Mouse (Mus musculus) cerebellum, adult 11 months (tissue): ENCODE data around the gene Sema3b.
"Not testable (repeated sequence)": the region's sequence is repeated elsewhere in the genome, so short reads cannot be mapped to it uniquely, and the experiment has no call there.

Experiments used
- DNase-seq: peaks from one replicate; pipeline ENCODE4 v3.0.0; 2022

Gene Sema3b

GRCm38 (mm10) chr9:107568331-107569261 lies 40.4 kb downstream of the Sema3b start:
- peak; percentile 77 for DNase-seq

- DNase-seq: no peak
Measured at GRCm38 (mm10) chr9:107567702-107568319, 41.2 kb downstream of the Sema3b start, which contains the start of gene Hyal2. Hyal2 (plus strand) TSS chr9:107567945.

DNA sequence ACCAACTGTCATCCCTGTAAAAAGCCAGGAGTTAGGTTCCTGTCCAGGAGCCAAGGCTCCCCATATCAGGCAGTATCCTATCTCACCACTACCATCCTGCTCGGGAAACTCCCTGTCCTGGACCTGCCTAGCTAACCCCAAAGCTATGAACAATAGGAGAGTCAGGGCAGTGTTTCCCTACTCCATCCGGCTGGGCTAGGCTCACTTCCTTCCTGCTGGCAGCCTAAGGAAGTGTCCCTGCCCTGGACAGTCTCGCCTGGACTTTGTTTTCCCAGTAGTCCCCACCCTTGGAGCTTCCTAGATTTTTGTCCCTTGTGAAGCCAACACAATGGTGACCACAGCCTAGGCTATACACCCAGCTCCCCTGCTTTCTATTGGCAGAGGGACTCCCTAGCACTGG lies 42.2 kb downstream of the Sema3b start:
- no peak for DNase-seq

DNA sequence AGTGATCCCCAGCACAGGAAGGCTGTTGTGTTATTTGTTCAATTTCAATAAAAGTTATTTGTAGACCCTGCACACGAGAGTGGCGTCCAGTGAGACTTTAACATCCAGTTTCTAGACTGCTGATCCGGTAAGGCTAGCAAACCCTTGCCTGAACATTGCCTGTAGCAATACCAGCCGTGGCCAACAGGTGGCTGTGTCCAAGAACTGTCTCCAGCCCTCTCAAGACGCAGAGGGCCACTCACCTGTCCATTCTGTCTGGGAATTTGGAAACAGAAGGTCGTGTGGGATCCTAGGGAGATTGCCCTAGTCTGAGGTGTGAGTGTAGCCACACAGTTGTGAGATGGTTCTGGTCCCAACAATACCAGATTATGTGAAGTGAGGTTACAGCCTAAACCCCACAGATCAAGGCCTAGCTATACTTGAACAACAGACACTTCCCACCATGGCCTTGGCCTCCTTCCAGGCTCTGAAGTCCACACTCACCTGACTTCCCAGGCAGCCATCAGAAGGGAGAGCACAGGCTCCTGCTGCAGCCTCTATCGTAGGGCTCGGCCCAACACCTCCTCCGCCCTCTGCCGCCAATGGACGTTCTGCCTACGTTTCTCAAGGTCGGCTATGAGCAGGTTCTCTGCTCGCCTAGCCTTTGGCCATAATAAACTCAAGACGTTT lies 42.9 kb downstream of the Sema3b start:
- peak; percentile 72 for DNase-seq

- DNase-seq: not testable (repeated sequence)
Measured at GRCm38 (mm10) chr9:107565556-107565955, 43.5 kb downstream of the Sema3b start.

DNA sequence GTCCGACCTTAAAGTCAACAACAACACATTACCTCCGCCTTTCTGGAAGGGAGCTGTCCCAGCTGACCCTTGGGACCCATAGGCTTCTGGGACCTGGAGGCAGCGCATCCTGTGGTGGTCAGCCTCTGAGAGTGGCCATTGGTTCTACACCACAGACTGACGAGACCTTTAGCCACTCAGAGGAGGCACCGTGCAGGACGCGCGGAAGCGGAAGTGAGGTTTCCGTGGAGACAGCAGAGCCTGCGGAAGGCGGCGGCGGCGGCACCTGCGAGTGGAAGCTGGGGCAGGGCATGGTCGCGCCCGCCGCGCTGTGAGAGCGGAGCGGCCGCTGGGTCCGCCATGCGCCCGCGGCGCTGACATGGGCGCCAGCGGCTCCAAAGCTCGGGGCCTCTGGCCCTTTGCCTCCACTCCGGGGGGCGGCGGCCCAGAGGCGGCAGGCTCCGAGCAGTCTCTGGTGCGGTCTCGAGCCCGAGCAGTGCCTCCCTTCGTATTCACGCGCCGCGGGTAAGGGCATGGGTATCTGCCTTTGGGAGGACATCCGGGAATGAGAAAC lies 45.9 kb downstream of the Sema3b start, which contains the start of gene Tusc2:
Tusc2 (plus strand) TSS at position 227 of the 553 bp plus-strand sequence.
- DNase-seq: peak; percentile 90

GRCm38 (mm10) chr9:107556346-107556745 lies 52.7 kb downstream of the Sema3b start:
- no peak for DNase-seq

DNA sequence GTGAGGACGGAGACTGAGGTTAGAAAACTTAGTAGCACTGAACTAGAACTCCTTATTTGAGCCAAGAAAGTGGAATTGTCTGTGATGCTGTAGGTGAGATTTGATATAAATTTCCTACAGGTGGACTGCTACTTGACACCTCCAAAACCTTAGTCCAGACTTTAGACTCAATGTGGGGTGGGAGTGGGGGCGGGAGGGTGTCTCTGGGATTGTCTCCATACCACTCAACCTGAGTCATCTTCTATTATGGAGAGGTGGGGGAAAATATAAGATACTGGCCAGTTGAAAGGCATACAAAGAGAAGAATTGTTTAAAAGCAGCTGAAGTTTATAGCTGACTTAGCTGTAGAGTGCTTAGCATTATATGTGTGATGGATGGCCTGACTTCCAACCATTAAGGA lies 53.3 kb downstream of the Sema3b start:
- DNase-seq: no peak

DNA sequence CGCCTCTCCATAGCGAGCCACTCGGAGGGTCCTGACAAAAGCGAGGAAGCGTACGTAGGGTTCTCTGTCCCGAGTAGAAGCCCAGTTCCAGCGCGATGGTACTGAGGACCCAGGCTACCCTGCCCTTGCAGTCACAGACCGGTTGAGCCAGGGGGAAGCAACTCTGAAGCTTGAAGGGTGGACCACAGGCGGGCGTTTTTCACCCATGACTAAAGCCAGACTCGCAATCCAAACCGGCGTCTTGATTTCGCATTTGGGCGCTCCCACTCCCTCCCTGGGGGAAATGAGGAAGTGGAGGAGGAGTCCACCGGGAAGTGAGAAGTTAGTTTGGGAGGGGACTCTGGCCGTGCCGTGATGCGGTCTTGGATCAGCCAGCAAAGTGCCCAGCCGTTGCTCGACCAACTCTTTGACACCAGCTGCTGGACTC lies 54.0 kb downstream of the Sema3b start:
- no peak for DNase-seq

GRCm38 (mm10) chr9:107554319-107554825 lies 54.7 kb downstream of the Sema3b start:
- DNase-seq: peak; percentile 95

- DNase-seq: peak; percentile 61
Measured at GRCm38 (mm10) chr9:107553541-107554318, 55.3 kb downstream of the Sema3b start.

- DNase-seq: no peak
Measured at GRCm38 (mm10) chr9:107552690-107553393, 56.2 kb downstream of the Sema3b start.

DNA sequence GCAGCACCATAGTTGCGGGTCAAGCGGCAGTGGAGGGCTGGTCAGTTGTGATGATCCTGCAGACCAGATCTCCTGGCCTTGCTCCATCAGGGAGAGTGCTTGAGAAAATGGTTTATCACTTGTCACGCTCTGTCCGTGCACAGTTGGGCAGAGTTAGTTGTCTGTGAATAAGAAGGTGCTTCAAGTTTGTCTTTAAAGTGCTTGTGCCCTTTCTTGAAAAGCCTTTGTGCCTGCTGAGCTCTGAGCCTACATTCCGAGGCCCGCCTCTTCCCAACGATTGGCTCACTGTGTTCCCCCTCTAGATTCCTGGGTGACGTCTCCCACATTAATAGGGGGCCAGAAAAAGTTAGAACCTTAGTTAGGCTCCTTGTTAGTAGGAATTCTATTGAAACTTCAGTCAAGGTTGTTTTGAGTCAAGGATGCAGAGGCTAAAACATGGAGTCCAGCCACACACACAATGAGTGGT lies 57.1 kb downstream of the Sema3b start:
- DNase-seq: no peak

DNA sequence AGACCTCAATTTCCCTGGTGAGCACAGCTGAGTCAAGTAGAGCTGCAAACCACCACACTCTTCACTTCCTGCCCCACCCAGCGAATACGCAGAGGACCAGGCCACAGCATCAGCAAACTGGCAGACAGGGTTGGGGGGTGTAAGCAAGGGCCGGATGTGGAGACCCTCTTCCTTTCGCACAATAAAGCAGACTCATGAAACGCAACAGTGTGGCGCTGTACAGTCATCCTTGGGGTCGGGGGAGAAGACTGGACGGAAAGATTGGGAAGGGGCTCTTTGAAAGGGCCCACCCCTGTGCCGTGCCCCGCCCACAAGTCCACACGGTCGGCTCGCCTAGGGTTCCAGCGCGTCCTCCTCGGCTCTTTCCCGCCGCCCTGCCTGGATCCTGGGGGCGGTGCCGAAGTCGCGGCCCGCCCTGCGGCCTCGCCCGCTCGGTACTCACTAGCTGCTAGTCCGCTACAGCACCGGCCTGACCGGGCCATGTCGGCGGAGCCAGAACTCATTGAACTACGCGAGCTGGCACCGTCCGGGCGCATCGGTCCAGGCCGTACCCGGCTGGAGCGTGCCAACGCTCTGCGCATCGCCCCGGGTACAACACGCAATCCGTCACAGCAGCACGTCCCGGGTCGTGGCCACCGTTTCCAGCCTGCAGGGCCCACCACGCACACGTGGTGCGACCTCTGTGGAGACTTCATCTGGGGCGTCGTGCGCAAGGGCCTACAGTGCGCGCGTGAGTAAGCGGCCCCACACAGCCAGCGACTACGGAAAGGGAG lies 57.7 kb downstream of the Sema3b start, which contains the start of gene Rassf1:
Rassf1 (plus strand) TSS at position 439 of the 773 bp plus-strand sequence.
- DNase-seq: no peak

DNA sequence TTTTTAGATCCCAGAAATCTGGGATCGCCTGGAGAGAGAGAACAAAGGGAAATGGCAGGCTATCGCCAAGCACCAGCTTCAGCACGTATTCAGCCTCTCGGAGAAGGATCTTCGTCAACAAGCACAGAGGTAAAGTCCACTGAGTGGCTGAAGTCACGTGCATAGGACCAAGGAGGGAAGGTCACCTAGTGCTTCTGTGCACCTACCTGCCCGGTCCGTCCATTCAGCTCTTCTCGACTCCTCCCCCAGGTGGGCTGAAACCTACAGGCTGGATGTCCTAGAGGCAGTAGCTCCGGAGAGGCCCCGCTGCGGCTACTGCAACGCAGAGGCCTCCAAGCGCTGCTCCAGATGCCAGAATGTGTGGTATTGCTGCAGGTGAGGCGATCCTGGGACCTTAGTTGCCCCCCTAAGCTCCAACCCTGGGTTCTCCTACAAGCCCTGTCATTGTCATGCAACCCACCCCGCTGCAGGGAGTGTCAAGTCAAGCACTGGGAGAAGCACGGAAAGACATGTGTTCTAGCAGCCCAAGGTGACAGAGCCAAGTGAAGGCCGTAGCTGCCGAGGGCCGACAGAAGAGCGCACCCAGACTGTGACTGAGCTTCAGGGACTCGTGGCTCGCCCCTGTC lies 58.4 kb downstream of the Sema3b start:
- DNase-seq: no peak

- DNase-seq: no peak
Measured at GRCm38 (mm10) chr9:107549297-107550074, 59.5 kb downstream of the Sema3b start.

- no peak for DNase-seq
Measured at GRCm38 (mm10) chr9:107548820-107549219, 60.2 kb downstream of the Sema3b start.

GRCm38 (mm10) chr9:107547957-107548356 lies 61.1 kb downstream of the Sema3b start:
- no peak for DNase-seq
